Mouse (Mus musculus) heart, adult 18-20 months (tissue): Measurements from ENCODE around the gene Fuz. TPM values are rescaled to one million over a fixed set of nuclear protein-coding genes. Genes with fewer than 3 reads are reported as not detected.

Experiments
- DNase-seq, 2 experiments: peaks; one replicate each; pipeline ENCODE4 v3.0.0; 2021 to 2022; ENCODE audit warnings: mixed read lengths in 1 of 2
- microRNA-seq, 2 experiments: library from miRNA; unstranded; fragments of <30 nt; microRNA quantifications; one replicate each; pipeline ENCODE4 v1.2.0; 2022
- total RNA-seq, 2 experiments: library from RNA; stranded (reverse); gene quantifications; 2 replicates each; pipeline ENCODE4 v1.2.3; 2021

Gene Fuz
- total RNA-seq, 2 experiments from 2014 or later, result 15.4 to 16.8 TPM

DNA sequence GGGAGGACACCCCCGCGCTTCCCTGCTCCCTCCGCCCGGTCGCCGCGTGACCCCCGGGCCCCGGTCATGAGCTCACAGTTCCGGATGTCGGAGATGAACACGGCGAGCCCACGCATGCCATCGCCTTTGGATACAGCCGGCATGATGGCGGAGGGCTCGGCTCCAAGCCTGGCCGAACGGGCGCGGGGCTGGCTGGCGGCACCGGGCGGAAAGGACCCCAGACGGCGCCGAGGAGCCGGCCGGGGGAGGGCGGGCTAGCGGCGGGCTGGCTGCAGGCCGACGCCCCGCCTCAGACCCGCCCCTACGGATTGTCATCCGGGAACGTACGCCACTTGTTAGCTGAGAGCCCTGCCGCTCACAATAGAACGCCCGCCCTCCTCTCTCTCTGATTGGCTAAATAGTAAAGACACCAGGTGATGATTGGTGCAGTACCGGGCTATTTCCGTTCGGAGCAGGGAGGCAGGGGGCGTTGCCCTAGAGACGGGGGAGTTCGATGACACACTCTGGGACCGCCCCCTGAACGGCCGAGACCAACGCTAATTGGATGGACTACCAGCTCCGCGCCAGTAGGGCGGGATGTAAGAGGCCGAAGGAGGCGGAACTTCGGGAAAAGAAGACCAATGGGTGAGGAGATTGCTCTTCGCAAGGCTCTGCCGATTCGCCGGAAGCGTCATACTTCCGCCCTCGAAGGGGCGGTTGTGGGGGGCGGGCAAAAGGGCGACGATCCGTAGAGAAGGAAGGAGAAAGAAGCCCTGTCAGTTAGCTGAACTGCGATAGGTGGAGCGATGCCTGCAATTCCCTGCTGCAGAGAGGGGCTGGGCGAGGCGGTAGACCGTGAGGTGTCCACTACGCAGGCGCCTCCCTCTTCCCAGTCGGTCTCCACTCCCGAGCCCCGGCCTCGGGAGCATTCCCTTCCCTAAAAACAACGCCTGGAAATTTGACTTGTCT, 33.6 kb downstream of the Fuz start, which contains the start of gene Ap2a1:
Gene Ap2a1, minus strand, starts transcription at position 293 of the 948 bp plus-strand sequence.
- peak; percentile 99 to 100 for DNase-seq

DNA sequence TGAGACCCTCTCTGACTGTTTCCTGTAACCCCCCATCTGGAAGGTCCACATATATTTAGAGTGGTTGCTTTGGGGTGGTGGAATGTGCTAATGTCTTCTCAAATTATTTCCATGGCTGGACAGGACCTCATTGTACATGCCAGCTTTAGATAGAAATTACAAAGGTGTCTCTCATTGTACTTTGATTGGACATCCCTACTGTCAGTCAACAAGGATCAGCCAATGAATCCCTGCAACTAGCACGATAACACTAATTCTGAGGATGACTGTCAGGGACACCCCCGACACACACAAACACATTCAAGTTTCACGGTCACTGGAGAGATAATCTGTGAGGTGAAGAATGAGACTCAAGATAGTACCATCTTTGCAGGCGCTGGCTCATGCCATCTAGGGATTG, 42.8 kb downstream of the Fuz start:
- DNase-seq, result no peak

DNA sequence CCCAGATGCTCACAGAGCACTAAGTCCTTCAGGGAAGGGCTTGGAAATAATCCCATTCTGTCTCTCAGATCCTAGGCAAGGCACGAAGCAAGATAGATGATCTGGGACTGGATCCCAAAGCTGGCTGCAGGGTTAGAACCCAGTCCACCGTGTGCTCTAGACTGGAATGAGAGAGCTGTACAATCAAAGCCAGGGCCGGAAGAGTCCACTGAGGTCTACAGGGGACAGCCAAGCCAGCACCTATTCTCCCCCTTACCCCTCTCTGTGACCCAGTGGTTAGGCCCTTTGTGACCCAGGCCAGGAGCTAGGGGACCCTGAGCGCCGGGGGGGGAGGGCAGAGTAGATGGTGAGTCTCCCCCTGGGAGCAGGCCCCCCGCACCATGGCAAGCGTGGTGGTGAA, 47.0 kb downstream of the Fuz start, which contains the start of gene Tsks:
Gene Tsks, plus strand, starts transcription at position 301 of the 400 bp plus-strand sequence.
- DNase-seq, result no peak

DNA sequence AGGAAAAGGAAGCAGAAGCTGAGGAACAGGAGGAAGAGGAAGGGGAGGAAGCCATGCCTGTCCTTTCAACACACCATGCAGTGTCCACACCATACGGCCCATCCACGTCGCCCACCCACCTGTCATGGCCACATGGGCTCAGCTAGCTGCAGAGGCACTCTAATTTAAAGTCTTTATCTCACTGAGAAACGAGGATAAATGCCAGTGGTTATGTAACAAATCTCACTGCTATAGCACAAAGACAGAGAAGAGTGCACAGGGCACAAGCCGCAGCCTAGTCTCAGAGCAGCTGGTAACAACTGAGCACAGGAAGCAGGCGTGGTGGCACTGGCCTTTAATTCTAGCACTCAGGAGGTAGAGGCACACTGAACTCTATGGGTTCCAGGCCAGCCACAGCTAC, 54.0 kb downstream of the Fuz start:
- DNase-seq, result no peak

DNA sequence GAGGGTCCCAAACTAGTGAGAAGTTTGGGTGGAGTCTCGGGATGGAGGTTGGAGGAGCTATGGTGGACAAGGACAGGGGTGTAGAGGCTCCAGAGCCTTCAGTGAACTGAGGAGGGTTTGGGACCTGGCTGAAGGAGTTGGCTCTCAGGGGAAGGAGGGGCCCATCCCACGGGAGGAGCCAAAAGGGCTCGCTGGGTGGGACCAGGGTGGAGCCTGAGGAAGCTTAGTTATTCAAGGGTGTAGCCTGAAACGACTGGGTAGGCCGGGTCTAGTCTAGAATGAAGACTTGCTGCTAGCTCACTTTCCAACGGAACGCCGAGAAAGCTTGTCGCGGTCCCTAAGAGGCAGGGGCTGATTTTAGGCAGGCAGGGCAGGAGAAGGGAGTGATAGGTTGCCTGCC, 56.1 kb downstream of the Fuz start:
- DNase-seq, result peak; percentile 84 to 90

Small RNAs within 50 kb of the gene (microRNA-seq; reads per million reads assigned to microRNA genes)
- 0 reads per million in 2 experiments for gene Mir707

Other genes starting within 250 kb of the Fuz start
- 10 to 100 TPM; 86.9 to 95.7 TPM for gene Myh14, start 225.2 kb upstream of the Fuz start, total RNA-seq
- not detected for gene Izumo2, start 187.3 kb upstream of the Fuz start, total RNA-seq
- gene Vrk3, start 147.7 kb upstream of the Fuz start, total RNA-seq, result 10 to 100 TPM; 23.9 to 30.9 TPM
- gene Zfp473, start 145.0 kb upstream of the Fuz start, total RNA-seq, result not detected
- gene Nup62, start 80.0 kb upstream of the Fuz start, total RNA-seq, result 10 to 100 TPM; 25.4 to 26.0 TPM
- 1 to 10 TPM in 1 of 2 experiments, under 1 TPM in 1; 0.62 to 4.8 TPM for gene Il4i1, start 79.7 kb upstream of the Fuz start, total RNA-seq
- gene Atf5, start 79.4 kb upstream of the Fuz start, total RNA-seq, result 10 to 100 TPM; 60.2 to 62.7 TPM
- gene Akt1s1, start 47.1 kb upstream of the Fuz start, total RNA-seq, result 10 to 100 TPM; 65.1 to 67.1 TPM
- 10 to 100 TPM; 36.7 to 57.6 TPM for gene Tbc1d17, start 47.0 kb upstream of the Fuz start, total RNA-seq
- 10 to 100 TPM; 16.5 to 19.4 TPM for gene Pnkp, start 38.9 kb upstream of the Fuz start, total RNA-seq
- 100 to 1,000 TPM; 173 to 184 TPM for gene Ptov1, start 26.3 kb upstream of the Fuz start, total RNA-seq
- 10 to 100 TPM; 75.9 to 79.8 TPM for gene Med25, start 3.4 kb upstream of the Fuz start, total RNA-seq
- 10 to 100 TPM; 59.2 to 67.9 TPM for gene Ap2a1, start 33.4 kb downstream of the Fuz start, total RNA-seq
- gene Tsks, start 47.1 kb downstream of the Fuz start, total RNA-seq, result not detected
- gene Cpt1c, start 78.8 kb downstream of the Fuz start, total RNA-seq, result 1 to 10 TPM; 1.8 to 2.0 TPM
- 100 to 1,000 TPM in 1 of 2 experiments, 10 to 100 TPM in 1; 90.3 to 110 TPM for gene Prmt1, start 90.5 kb downstream of the Fuz start, total RNA-seq
- 10 to 100 TPM; 21.3 to 29.5 TPM for gene Irf3, start 101.6 kb downstream of the Fuz start, total RNA-seq
- gene Bcl2l12, start 102.6 kb downstream of the Fuz start, total RNA-seq, result 1 to 10 TPM; 8.1 to 9.7 TPM
- 10 to 100 TPM; 45.1 to 46.0 TPM for gene Scaf1, start 120.3 kb downstream of the Fuz start, total RNA-seq
- gene Rras, start 121.9 kb downstream of the Fuz start, total RNA-seq, result 10 to 100 TPM; 43.9 to 47.7 TPM
- 10 to 100 TPM; 21.5 to 21.9 TPM for gene Prr12, start 156.8 kb downstream of the Fuz start, total RNA-seq
- 10 to 100 TPM; 29.6 to 35.2 TPM for gene Nosip, start 166.3 kb downstream of the Fuz start, total RNA-seq
- 1 to 10 TPM; 7.8 TPM for gene Prrg2, start 166.6 kb downstream of the Fuz start, total RNA-seq
- 10 to 100 TPM; 20.0 to 20.7 TPM for gene Rcn3, start 196.1 kb downstream of the Fuz start, total RNA-seq
- 10 to 100 TPM; 60.3 to 66.8 TPM for gene Fcgrt, start 207.8 kb downstream of the Fuz start, total RNA-seq
- gene Rps11, start 228.4 kb downstream of the Fuz start, total RNA-seq, result 100 to 1,000 TPM; 512 to 646 TPM
- gene Rpl13a, start 232.7 kb downstream of the Fuz start, total RNA-seq, result 100 to 1,000 TPM; 714 to 715 TPM
- gene Gm45713, start 240.2 kb downstream of the Fuz start, total RNA-seq, result under 1 TPM; 0.26 to 0.47 TPM
- 1 to 10 TPM; 2.7 to 5.3 TPM for gene Flt3l, start 240.4 kb downstream of the Fuz start, total RNA-seq